Mouse (Mus musculus): Measurements from ENCODE around the gene Pde4b.

Pde4b gene

GRCm38 (mm10) chr4:102574226-102574625, 486.9 kb downstream of the Pde4b start:
- DNase-seq (ENCODE audit: low read depth, low spot score) = no peak

- DNase-seq (ENCODE audit: low read depth, low spot score) = no peak
Observed at GRCm38 (mm10) chr4:102574666-102575254, 487.4 kb downstream of the Pde4b start.

GRCm38 (mm10) chr4:102576109-102576508, 488.8 kb downstream of the Pde4b start:
- DNase-seq (ENCODE audit: low read depth, low spot score) = no peak

GRCm38 (mm10) chr4:102577636-102578035, 490.3 kb downstream of the Pde4b start:
- no peak for DNase-seq (ENCODE audit: low read depth, low spot score)

- DNase-seq (ENCODE audit: low read depth, low spot score) = no peak
Observed at GRCm38 (mm10) chr4:102579051-102579450, 491.7 kb downstream of the Pde4b start.

- no peak for DNase-seq (ENCODE audit: low read depth, low spot score)
Observed at GRCm38 (mm10) chr4:102579746-102580145, 492.4 kb downstream of the Pde4b start.

GRCm38 (mm10) chr4:102582165-102582749, 494.9 kb downstream of the Pde4b start:
- DNase-seq (ENCODE audit: low read depth, low spot score) = no peak

GRCm38 (mm10) chr4:102582963-102583362, 495.6 kb downstream of the Pde4b start:
- no peak for DNase-seq (ENCODE audit: low read depth, low spot score)

GRCm38 (mm10) chr4:102583469-102583868, 496.1 kb downstream of the Pde4b start:
- DNase-seq (ENCODE audit: low read depth, low spot score) = no peak

GRCm38 (mm10) chr4:102584601-102585265, 497.4 kb downstream of the Pde4b start:
- DNase-seq (ENCODE audit: low read depth, low spot score) = no peak

- DNase-seq (ENCODE audit: low read depth, low spot score) = no peak
Observed at GRCm38 (mm10) chr4:102585541-102585940, 498.2 kb downstream of the Pde4b start.

- DNase-seq (ENCODE audit: low read depth, low spot score) = no peak
Observed at GRCm38 (mm10) chr4:102586787-102587186, 499.4 kb downstream of the Pde4b start.

- no peak for DNase-seq (ENCODE audit: low read depth, low spot score)
Observed at GRCm38 (mm10) chr4:102588668-102589455, 501.5 kb downstream of the Pde4b start.

- no peak for DNase-seq (ENCODE audit: low read depth, low spot score)
Observed at GRCm38 (mm10) chr4:102589537-102590031, 502.2 kb downstream of the Pde4b start.

GRCm38 (mm10) chr4:102591798-102592197, 504.5 kb downstream of the Pde4b start:
- no peak for DNase-seq (ENCODE audit: low read depth, low spot score)

- no peak for DNase-seq (ENCODE audit: low read depth, low spot score)
Observed at GRCm38 (mm10) chr4:102592541-102592940, 505.2 kb downstream of the Pde4b start.

GRCm38 (mm10) chr4:102593631-102594030, 506.3 kb downstream of the Pde4b start:
- DNase-seq (ENCODE audit: low read depth, low spot score) = no peak

- DNase-seq (ENCODE audit: low read depth, low spot score) = no peak
Observed at GRCm38 (mm10) chr4:102594506-102594905, 507.2 kb downstream of the Pde4b start.

- no peak for DNase-seq (ENCODE audit: low read depth, low spot score)
Observed at GRCm38 (mm10) chr4:102603968-102604367, 516.6 kb downstream of the Pde4b start.

- DNase-seq (ENCODE audit: low read depth, low spot score) = no peak
Observed at GRCm38 (mm10) chr4:102605231-102605630, 517.9 kb downstream of the Pde4b start.

GRCm38 (mm10) chr4:102605722-102606341, 518.5 kb downstream of the Pde4b start:
- DNase-seq (ENCODE audit: low read depth, low spot score) = no peak

GRCm38 (mm10) chr4:102606825-102607224, 519.5 kb downstream of the Pde4b start:
- no peak for DNase-seq (ENCODE audit: low read depth, low spot score)

Data from forelimb bud, embryonic 11.5 days (tissue).